Mouse (Mus musculus): ENCODE measurements around the gene Vmn1r172. TPM values are rescaled to one million over a fixed set of nuclear protein-coding genes. Genes with fewer than 3 reads are reported as not detected.
"Not testable (repeated sequence)": the region's sequence is repeated elsewhere in the genome, so short reads cannot be mapped to it uniquely, and the experiment has no call there.

The Vmn1r172 gene
- polyA plus RNA-seq (2012; ENCODE audit: insufficient read depth, insufficient read length, missing spikeins), result not detected in 2 replicates

GRCm38 (mm10) chr7:23658016-23658415, at the start of gene Vmn1r172:
Gene Vmn1r172 (plus strand): TSS chr7:23658316.
- Histone ChIP-seq H3K27ac (replicated peaks; ENCODE audit: low read depth, low read length) (no peak within 1 kb of the TSS), H3K4me3 (ENCODE audit: insufficient read depth, low read depth, low read length) (no peak within 1 kb of the TSS), H3K4me1 (ENCODE audit: control insufficient read depth, insufficient read depth, insufficient read length, low read length) (no peaks in the 10 kb centered on the region)

GRCm38 (mm10) chr7:23630422-23630821, 27.7 kb upstream of the Vmn1r172 start, which contains the start of gene Vmn1r171:
Gene Vmn1r171 (plus strand): TSS chr7:23630722.
- no peaks in the 10 kb centered on the region for H3K4me1 ChIP-seq (ENCODE audit: control insufficient read depth, insufficient read depth, insufficient read length, low read length)

GRCm38 (mm10) chr7:23700403-23700802, 42.3 kb downstream of the Vmn1r172 start, which contains the start of gene Vmn1r173:
Gene Vmn1r173 (plus strand): TSS chr7:23700703.
- H3K27ac ChIP-seq (replicated peaks; ENCODE audit: low read depth, low read length); H3K4me1 ChIP-seq (ENCODE audit: control insufficient read depth, insufficient read depth, insufficient read length, low read length); H3K4me3 ChIP-seq (ENCODE audit: insufficient read depth, low read depth, low read length): not testable (repeated sequence)

More at GRCm38 (mm10) chr7:23630422-23630821, 27.7 kb upstream of the Vmn1r172 start, which contains the start of gene Vmn1r171:
- Histone ChIP-seq H3K27ac (replicated peaks; ENCODE audit: low read depth, low read length) (no peak within 1 kb of the TSS), H3K4me3 (ENCODE audit: insufficient read depth, low read depth, low read length) (no peak within 1 kb of the TSS)

Other genes with a start within 250 kb of the Vmn1r172 start
- not detected in 2 replicates for gene Vmn1r167, start 151.1 kb upstream of the Vmn1r172 start, polyA plus RNA-seq (2012; ENCODE audit: insufficient read depth, insufficient read length, missing spikeins)
- gene Vmn1r168, start 118.6 kb upstream of the Vmn1r172 start, polyA plus RNA-seq (2012; ENCODE audit: insufficient read depth, insufficient read length, missing spikeins), result not detected in 2 replicates
- gene Vmn1r169, start 82.8 kb upstream of the Vmn1r172 start, polyA plus RNA-seq (2012; ENCODE audit: insufficient read depth, insufficient read length, missing spikeins), result not detected in 2 replicates
- not detected in 2 replicates for gene Vmn1r170, start 52.1 kb upstream of the Vmn1r172 start, polyA plus RNA-seq (2012; ENCODE audit: insufficient read depth, insufficient read length, missing spikeins)
- gene Vmn1r171, start 27.6 kb upstream of the Vmn1r172 start, polyA plus RNA-seq (2012; ENCODE audit: insufficient read depth, insufficient read length, missing spikeins), result not detected in 2 replicates
- not detected in 2 replicates for gene Vmn1r173, start 42.4 kb downstream of the Vmn1r172 start, polyA plus RNA-seq (2012; ENCODE audit: insufficient read depth, insufficient read length, missing spikeins)
- gene Vmn1r174, start 94.0 kb downstream of the Vmn1r172 start, polyA plus RNA-seq (2012; ENCODE audit: insufficient read depth, insufficient read length, missing spikeins), result not detected in 2 replicates
- not detected in 2 replicates for gene Vmn1r175, start 152.3 kb downstream of the Vmn1r172 start, polyA plus RNA-seq (2012; ENCODE audit: insufficient read depth, insufficient read length, missing spikeins)
- not detected in 2 replicates for gene Vmn1r176, start 179.1 kb downstream of the Vmn1r172 start, polyA plus RNA-seq (2012; ENCODE audit: insufficient read depth, insufficient read length, missing spikeins)
- not detected in 2 replicates for gene Vmn1r177, start 208.1 kb downstream of the Vmn1r172 start, polyA plus RNA-seq (2012; ENCODE audit: insufficient read depth, insufficient read length, missing spikeins)
- not detected in 2 replicates for gene Vmn1r178, start 233.7 kb downstream of the Vmn1r172 start, polyA plus RNA-seq (2012; ENCODE audit: insufficient read depth, insufficient read length, missing spikeins)

All from brown adipose tissue, adult 24 weeks (tissue).